Mouse (Mus musculus) olfactory bulb, adult 2 months (tissue): ENCODE data around the gene Heyl. TPM values are rescaled to one million over a fixed set of nuclear protein-coding genes. Genes with fewer than 3 reads are reported as not detected.

Experiments
- H3K27ac ChIP-seq: fragments of 200-500 bp; 2 replicates; pipeline ENCODE4 v1.5.1; 2012; ENCODE audit warnings: low read depth, low read length; ENCODE audit not compliant: insufficient read depth
- H3K4me1 ChIP-seq: fragments of 200-500 bp; 2 replicates; pipeline ENCODE4 v1.6.1; 2012; ENCODE audit warnings: low read length; ENCODE audit not compliant: control insufficient read depth, insufficient read depth
- H3K4me3 ChIP-seq: fragments of 200-500 bp; 2 replicates; pipeline ENCODE4 v1.5.1; 2012; ENCODE audit warnings: mild to moderate bottlenecking, low read depth, low read length, moderate library complexity; ENCODE audit not compliant: insufficient read depth
- CTCF ChIP-seq: fragments of 200-500 bp; IDR thresholded peaks from 2 replicates; pipeline ENCODE4 v1.5.1; 2012; ENCODE audit warnings: low read depth, mild to moderate bottlenecking, low read length, moderate library complexity; ENCODE audit not compliant: insufficient read depth
- POLR2A ChIP-seq: fragments of 200-500 bp; IDR thresholded peaks from 2 replicates; pipeline ENCODE4 v1.6.1; 2012; ENCODE audit warnings: mild to moderate bottlenecking, low read depth, low read length, moderate library complexity; ENCODE audit not compliant: insufficient read depth
- WGBS: fragments of 180-500 bp; shearing (Covaris S2); methylation state at CpG from one replicate; pipeline ENCODE4 v1.1.7; 2018; 5-methylcytosine and 5-hydroxymethylcytosine counted together
- polyA plus RNA-seq: library from polyadenylated mRNA; stranded (reverse); fragments of >200 nt; gene quantifications from 2 replicates; pipeline ENCODE4 v1.2.4, GENCODE M21; 2012; ENCODE audit warnings: low replicate concordance; ENCODE audit not compliant: missing spikeins, insufficient read depth, insufficient read length

Heyl gene
- polyA plus RNA-seq, 1 experiment = not detected

- 76% methylated on average over 8 of the region's 8 CpGs for WGBS
- Histone ChIP-seq H3K4me1 (peaks cover 13% of the 10 kb centered on the region), H3K4me3 (no peak overlapping the region), H3K27ac (no peak overlapping the region)
- TF ChIP-seq POLR2A (no peak), CTCF (no peak)
These were observed 22.4 kb upstream of the Heyl start for GRCm38 (mm10) chr4:123210996-123211395.

DNA sequence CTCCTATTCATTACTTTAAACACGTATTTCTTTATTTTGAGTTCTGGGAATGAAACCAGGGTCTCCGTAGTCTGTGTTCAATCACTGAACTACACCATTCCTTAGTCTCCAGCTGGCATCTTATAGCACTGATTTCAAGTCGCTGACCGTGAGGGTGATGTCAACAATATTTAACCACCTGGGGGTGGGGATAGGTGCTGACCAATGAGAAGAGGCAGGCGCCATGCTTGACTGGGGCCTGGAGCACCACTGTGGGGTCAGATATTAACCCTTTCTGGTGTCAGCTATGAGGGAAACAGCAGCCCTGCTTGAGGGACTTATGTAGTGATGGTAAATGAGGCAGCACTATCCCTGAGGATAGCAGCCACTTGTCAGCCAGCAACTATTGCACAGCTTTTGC is 21.9 kb upstream of the Heyl start:
- H3K27ac ChIP-seq = no peak overlapping the region
- TF ChIP-seq POLR2A (no peak), CTCF (no peak)
- 77% methylated on average over 5 of the region's 5 CpGs for WGBS
- H3K4me1 ChIP-seq = peaks cover 14% of the 10 kb centered on the region
- H3K4me3 ChIP-seq = no peak overlapping the region

GRCm38 (mm10) chr4:123212330-123212729 is 21.0 kb upstream of the Heyl start:
- peaks cover 14% of the 10 kb centered on the region for H3K4me1 ChIP-seq
- H3K27ac ChIP-seq = no peak overlapping the region
- 43% methylated on average over 2 of the region's 2 CpGs for WGBS
- H3K4me3 ChIP-seq = no peak overlapping the region
- TF ChIP-seq CTCF (no peak), POLR2A (no peak)

DNA sequence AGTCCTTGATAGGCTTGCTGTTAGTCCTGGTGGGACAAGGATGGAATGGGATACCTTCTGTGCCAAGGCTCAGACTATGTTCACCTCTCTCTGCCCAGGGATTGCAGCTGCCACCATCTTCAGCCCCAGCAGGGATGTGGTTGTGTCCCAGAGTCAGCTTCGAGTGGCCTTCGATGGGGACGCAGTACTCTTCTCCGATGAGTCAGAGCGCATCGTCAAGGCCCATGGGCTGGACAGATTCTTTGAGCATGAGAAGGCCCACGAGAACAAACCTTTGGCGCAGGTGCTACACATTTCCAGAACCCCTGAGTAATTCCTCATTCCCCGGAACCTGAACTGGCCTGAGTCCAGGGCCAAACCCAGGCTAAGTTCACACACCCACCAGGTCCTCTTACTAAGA is 19.4 kb upstream of the Heyl start:
- TF ChIP-seq CTCF = no peak
- no peak for TF ChIP-seq POLR2A
- 96% methylated on average over 9 of the region's 9 CpGs for WGBS
- Histone ChIP-seq H3K27ac (no peak overlapping the region), H3K4me3 (no peak overlapping the region), H3K4me1 (peaks cover 9% of the 10 kb centered on the region; the same call in 1 of the 2 replicates)

DNA sequence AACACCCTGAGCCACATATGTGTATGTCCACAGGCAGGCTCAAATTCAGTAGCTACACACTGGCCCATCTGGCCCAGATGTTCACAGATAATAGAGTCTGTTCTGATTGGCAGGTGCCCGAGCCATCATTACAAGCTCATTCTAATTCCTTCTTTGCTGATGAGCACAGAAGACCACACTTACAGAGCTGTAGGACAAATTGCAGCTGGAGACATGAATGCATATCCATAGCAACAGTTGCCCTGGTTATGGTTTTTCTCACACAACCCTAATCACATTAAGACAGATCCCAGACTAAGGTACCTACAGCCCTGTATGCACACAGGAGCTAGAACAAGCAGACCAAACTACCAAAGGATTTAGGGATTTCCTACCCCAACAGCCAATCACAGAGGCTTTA is 18.0 kb upstream of the Heyl start:
- WGBS = 63% methylated on average over 1 of the region's 1 CpGs

GRCm38 (mm10) chr4:123216782-123217181 is 16.6 kb upstream of the Heyl start:
- 18% methylated on average over 1 of the region's 1 CpGs for WGBS
- no peak overlapping the region for H3K4me3 ChIP-seq
- TF ChIP-seq POLR2A (no peak), CTCF (peak; percentile 52)
- H3K27ac ChIP-seq = no peak overlapping the region
- peaks cover 9% of the 10 kb centered on the region; the same call in 1 of the 2 replicates for H3K4me1 ChIP-seq

More for the DNA sequence above, 18.0 kb upstream of the Heyl start:
- peaks cover 9% of the 10 kb centered on the region; the same call in 1 of the 2 replicates for H3K4me1 ChIP-seq
- H3K4me3 ChIP-seq = no peak overlapping the region
- no peak overlapping the region for H3K27ac ChIP-seq
- TF ChIP-seq CTCF (no peak), POLR2A (no peak)

DNA sequence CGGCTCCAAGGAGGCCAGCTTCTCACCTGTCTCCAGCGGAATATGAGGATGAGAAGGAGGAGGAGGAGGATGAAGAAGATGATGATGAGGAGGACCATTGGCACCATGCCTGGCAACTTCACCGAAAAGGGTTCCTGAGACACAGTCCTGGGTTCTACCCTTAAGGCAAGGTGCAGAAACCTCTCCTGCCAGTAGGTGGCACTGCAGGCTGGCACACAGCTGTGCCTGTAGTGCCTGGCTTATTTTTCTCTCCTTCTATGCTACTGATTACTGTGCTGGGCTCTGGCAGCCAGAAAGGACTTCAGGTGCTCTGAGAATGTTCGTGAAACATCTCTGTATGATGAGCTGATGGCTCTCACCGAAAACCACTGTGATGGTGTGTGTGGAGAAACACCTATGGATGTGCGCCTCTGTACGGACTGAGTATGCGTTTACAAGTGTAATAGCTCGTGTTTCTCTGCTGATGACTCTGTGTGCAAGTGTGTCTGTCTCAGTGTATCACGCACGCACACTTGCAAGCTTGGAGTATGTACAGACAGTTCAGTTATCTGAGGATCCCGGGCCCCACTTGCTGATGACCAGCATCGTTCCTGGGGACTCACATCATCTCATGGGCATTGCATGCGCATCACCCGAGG is 13.5 kb upstream of the Heyl start:
- no peak overlapping the region for H3K27ac ChIP-seq
- 68% methylated on average over 15 of the region's 15 CpGs for WGBS
- no peak overlapping the region for H3K4me3 ChIP-seq
- TF ChIP-seq POLR2A (no peak), CTCF (peak; percentile 80)
- H3K4me1 ChIP-seq = peaks cover 7% of the 10 kb centered on the region; the same call in 1 of the 2 replicates

- no peak overlapping the region for H3K4me3 ChIP-seq
- 0 out of 2 replicates have a peak, but pooled peaks cover 4% of the 10 kb centered on the region for H3K4me1 ChIP-seq
- 92% methylated on average over 4 of the region's 4 CpGs for WGBS
- H3K27ac ChIP-seq = no peak overlapping the region
- no peak for TF ChIP-seq POLR2A
- no peak for TF ChIP-seq CTCF
These were observed 12.7 kb upstream of the Heyl start for GRCm38 (mm10) chr4:123220637-123221036.

DNA sequence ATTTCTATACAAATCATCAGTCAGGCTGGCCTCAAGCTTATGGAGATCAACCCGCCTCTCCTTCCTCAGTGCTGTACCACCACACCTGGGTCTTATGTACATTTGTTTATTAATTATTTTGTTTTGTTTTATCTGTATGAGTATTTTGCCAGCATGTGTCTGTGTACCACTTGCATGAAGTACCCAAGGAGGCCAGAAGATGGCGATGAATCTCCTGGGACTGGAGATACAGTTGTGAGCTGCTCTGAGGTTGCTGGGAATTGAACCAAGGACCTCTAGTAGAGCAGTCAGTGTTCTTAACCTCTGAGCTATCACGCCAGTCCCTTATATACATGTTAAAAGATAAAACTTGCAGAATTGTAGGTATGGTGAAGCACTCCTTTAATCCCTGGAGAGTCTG is 10.0 kb upstream of the Heyl start:
- 72% methylated on average over 3 of the region's 3 CpGs for WGBS
- peaks cover 15% of the 10 kb centered on the region for H3K4me1 ChIP-seq
- TF ChIP-seq POLR2A (no peak), CTCF (no peak)
- no peak overlapping the region for H3K4me3 ChIP-seq
- no peak overlapping the region for H3K27ac ChIP-seq
